Mouse (Mus musculus): ENCODE measurements at regions not wholly inside any gene's neighbourhood (a gene's known extent, or its start where the extent isn't known, plus 50 kb on each side); places are given as distances from the start of the nearest gene placed in this dataset.

- TF ChIP-seq CTCF (IDR thresholded peaks at IDR 0.05; ENCODE audit: low read depth, low read length) = no peak
- TF ChIP-seq POLR2A (IDR thresholded peaks at IDR 0.05; ENCODE audit: borderline replicate concordance, low read depth, low read length) = no peak
These were observed 90.0 kb upstream of the Pkdcc start for GRCm38 (mm10) chr17:83125057-83125456.

All from bone marrow macrophage, adult 2 months (primary cell).